Mouse (Mus musculus): ENCODE measurements around the gene Cttn. TPM values are rescaled to one million over a fixed set of nuclear protein-coding genes. Genes with fewer than 3 reads are reported as not detected.

The Cttn gene
- polyA plus RNA-seq, 1 experiment = not detected

DNA sequence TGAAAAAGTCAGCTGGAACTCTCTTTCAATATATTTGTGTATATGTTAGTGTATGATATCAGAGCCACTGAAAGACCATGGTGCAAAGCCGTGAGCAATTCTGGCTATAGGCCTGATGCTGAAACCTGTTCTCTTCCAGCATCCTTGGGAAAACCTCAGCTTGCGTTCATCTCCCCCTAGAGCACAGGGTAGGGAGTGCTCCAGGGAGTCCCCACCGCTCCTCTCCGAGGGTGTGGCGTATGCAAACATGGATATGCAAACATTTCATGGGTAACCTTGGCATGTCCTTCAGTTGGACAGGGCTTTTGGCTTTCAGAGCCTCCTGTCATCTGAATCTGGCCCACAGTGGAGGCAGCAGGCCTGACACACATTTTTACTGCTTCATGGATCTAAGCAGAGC is 56.2 kb downstream of the Cttn start:
- H3K4me3 ChIP-seq (ENCODE audit: insufficient read depth, low read depth, low read length) = no peak overlapping the region
- WGBS = 35% methylated on average over 5 of the region's 5 CpGs
- no peak overlapping the region for H3K27ac ChIP-seq (ENCODE audit: insufficient read depth, low read depth, low read length)
- peaks cover 56% of the 10 kb centered on the region for H3K4me1 ChIP-seq (ENCODE audit: control insufficient read depth, insufficient read depth, low read length)
- no peak for TF ChIP-seq CTCF (IDR thresholded peaks at IDR 0.05; ENCODE audit: insufficient read depth, low read depth, low read length)
- TF ChIP-seq POLR2A (IDR thresholded peaks at IDR 0.05; ENCODE audit: insufficient read depth, low read depth, low read length) = no peak

DNA sequence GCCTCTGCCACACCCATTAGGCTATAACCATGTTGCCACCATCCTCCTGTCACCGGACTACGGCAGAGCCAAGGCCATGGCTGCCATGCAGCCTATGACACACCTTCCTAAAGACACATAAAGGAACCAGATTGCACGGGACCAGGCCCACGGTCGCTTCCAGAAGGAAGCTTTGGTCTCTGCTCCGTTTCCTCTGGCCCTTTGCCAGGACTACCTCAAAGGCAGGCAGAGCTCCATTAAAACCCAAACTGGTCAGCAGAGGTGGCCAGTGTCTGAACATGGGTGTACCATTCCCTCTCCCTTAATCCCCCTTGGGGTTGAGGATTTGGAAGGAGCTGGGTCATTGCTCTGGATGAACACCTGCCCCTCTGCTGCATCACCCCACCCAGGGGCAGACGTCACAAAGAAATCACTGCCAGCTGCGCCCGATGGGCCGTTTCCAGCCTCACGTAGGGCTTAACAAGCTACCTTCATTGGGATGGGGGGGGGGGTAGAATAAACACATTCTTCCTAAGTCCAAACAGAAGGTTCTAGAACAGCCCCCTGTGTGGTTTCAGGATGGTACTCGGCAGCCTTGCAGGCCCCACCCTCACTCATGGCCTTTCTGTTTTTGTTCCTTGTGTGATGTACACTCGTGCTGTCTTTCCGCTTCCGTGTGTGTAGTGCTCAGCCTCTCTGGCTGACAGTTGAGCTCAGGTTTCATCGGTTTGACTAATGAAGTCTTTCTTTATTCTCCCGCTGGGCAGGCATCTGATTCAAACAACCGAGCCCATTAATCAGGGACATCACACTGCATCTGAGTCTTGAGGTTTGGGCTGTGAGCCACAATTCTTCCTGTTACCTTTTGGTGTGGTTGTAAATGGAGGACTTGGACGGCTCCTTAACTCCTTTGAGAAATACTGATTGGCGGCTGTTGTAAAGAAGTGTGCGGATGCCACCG is 58.6 kb downstream of the Cttn start:
- Histone ChIP-seq H3K4me3 (ENCODE audit: insufficient read depth, low read depth, low read length) (no peak overlapping the region), H3K27ac (ENCODE audit: insufficient read depth, low read depth, low read length) (no peak overlapping the region), H3K4me1 (ENCODE audit: control insufficient read depth, insufficient read depth, low read length) (peaks cover 52% of the 10 kb centered on the region)
- no peak for TF ChIP-seq CTCF (IDR thresholded peaks at IDR 0.05; ENCODE audit: insufficient read depth, low read depth, low read length)
- no peak for TF ChIP-seq POLR2A (IDR thresholded peaks at IDR 0.05; ENCODE audit: insufficient read depth, low read depth, low read length)
- WGBS = 57% methylated on average over 22 of the region's 22 CpGs

DNA sequence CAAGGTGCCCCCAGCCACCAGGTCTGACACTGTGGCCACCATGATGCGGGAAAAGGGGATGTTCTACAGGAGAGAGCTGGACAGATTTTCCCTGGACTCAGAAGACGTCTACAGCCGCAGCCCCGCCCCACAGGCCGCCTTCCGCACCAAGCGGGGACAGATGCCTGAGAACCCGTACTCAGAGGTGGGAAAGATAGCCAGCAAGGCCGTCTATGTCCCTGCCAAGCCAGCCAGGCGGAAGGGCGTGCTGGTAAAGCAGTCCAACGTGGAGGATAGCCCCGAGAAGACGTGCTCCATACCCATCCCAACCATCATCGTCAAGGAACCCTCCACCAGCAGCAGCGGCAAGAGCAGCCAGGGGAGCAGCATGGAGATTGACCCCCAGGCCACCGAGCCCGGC is 61.1 kb downstream of the Cttn start:
- WGBS = 80% methylated on average over 18 of the region's 18 CpGs
- TF ChIP-seq CTCF (IDR thresholded peaks at IDR 0.05; ENCODE audit: insufficient read depth, low read depth, low read length) (no peak), POLR2A (IDR thresholded peaks at IDR 0.05; ENCODE audit: insufficient read depth, low read depth, low read length) (no peak)
- H3K4me3 ChIP-seq (ENCODE audit: insufficient read depth, low read depth, low read length) = no peak overlapping the region
- no peak overlapping the region for H3K27ac ChIP-seq (ENCODE audit: insufficient read depth, low read depth, low read length)
- peaks cover 50% of the 10 kb centered on the region for H3K4me1 ChIP-seq (ENCODE audit: control insufficient read depth, insufficient read depth, low read length)

GRCm38 (mm10) chr7:144408464-144409000 is 62.3 kb downstream of the Cttn start:
- peaks cover 49% of the 10 kb centered on the region for H3K4me1 ChIP-seq (ENCODE audit: control insufficient read depth, insufficient read depth, low read length)
- TF ChIP-seq CTCF (IDR thresholded peaks at IDR 0.05; ENCODE audit: insufficient read depth, low read depth, low read length) (no peak), POLR2A (IDR thresholded peaks at IDR 0.05; ENCODE audit: insufficient read depth, low read depth, low read length) (no peak)
- H3K4me3 ChIP-seq (ENCODE audit: insufficient read depth, low read depth, low read length) = no peak overlapping the region
- peak overlapping the region; percentile 32; the same call in 1 of the 2 replicates for H3K27ac ChIP-seq (ENCODE audit: insufficient read depth, low read depth, low read length)
- WGBS = 72% methylated on average over 2 of the region's 2 CpGs

DNA sequence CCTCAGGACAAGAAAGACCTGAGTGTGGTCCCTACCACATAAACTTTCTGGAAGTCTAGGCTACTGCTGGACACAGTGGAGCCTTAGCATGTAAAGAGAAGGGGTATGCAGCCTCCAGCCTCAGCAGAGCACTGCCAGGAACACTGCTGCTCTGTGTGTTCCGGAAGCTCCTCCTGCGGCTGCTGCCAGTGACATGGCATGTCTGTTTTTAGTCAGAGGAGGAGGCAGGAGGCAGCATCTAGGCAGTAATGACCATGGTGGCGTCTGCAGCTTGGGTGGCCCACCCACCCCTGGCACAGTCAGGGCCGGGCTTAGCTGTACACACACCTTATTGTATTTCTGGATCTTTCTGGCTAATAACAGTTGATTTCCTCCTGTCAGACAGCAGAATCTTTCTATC is 63.1 kb downstream of the Cttn start:
- Histone ChIP-seq H3K4me3 (ENCODE audit: insufficient read depth, low read depth, low read length) (no peak overlapping the region), H3K4me1 (ENCODE audit: control insufficient read depth, insufficient read depth, low read length) (peaks cover 45% of the 10 kb centered on the region), H3K27ac (ENCODE audit: insufficient read depth, low read depth, low read length) (peak overlapping the region; percentile 71)
- TF ChIP-seq CTCF (IDR thresholded peaks at IDR 0.05; ENCODE audit: insufficient read depth, low read depth, low read length) = no peak
- TF ChIP-seq POLR2A (IDR thresholded peaks at IDR 0.05; ENCODE audit: insufficient read depth, low read depth, low read length) = no peak
- WGBS = 21% methylated on average over 4 of the region's 4 CpGs

DNA sequence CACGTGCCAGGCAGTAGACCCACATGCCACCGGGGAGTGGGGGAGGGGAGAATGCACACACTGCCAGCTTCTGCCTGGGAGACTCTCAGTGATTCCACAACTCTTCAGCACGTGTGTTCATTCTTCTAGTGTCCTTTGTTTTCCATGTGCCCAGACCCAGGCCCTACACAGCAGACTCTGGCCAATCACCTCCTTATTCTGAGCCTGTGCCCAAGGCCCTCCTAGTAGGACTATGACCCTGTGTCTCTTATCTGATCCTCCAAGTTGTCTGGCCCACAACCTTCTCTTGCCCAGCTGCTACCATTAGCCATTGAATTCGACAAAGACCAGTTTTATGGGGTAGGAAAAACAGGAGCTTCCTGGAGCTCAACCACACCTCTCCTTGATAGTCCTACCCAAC is 68.3 kb downstream of the Cttn start:
- H3K4me3 ChIP-seq (ENCODE audit: insufficient read depth, low read depth, low read length) = no peak overlapping the region
- H3K27ac ChIP-seq (ENCODE audit: insufficient read depth, low read depth, low read length) = no peak overlapping the region
- TF ChIP-seq POLR2A (IDR thresholded peaks at IDR 0.05; ENCODE audit: insufficient read depth, low read depth, low read length) = no peak
- peaks cover 24% of the 10 kb centered on the region for H3K4me1 ChIP-seq (ENCODE audit: control insufficient read depth, insufficient read depth, low read length)
- WGBS = 70% methylated on average over 4 of the region's 4 CpGs

DNA sequence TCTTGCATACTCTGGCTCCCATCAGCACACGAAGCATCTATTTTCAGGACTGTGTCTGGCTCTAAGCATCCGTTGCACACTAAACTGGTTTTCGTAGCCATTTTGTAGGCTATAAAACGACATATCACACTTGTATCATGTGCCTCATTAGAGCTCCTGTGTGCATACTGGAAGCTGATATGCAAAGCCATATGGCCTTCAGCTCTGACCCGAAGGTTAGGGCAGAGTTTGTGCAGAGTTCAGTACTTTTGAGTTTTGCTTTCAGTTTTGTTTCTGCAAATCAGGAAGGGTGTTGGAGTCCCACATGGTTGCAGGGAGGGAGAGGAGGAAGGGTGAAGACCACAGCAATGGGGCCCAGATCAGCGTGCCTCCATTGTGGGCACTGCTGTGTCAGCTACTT is 79.1 kb downstream of the Cttn start:
- no peak for TF ChIP-seq CTCF (IDR thresholded peaks at IDR 0.05; ENCODE audit: insufficient read depth, low read depth, low read length)
- no peak for TF ChIP-seq POLR2A (IDR thresholded peaks at IDR 0.05; ENCODE audit: insufficient read depth, low read depth, low read length)
- peaks cover 38% of the 10 kb centered on the region for H3K4me1 ChIP-seq (ENCODE audit: control insufficient read depth, insufficient read depth, low read length)
- H3K4me3 ChIP-seq (ENCODE audit: insufficient read depth, low read depth, low read length) = no peak overlapping the region
- 69% methylated on average over 6 of the region's 6 CpGs for WGBS
- H3K27ac ChIP-seq (ENCODE audit: insufficient read depth, low read depth, low read length) = no peak overlapping the region

DNA sequence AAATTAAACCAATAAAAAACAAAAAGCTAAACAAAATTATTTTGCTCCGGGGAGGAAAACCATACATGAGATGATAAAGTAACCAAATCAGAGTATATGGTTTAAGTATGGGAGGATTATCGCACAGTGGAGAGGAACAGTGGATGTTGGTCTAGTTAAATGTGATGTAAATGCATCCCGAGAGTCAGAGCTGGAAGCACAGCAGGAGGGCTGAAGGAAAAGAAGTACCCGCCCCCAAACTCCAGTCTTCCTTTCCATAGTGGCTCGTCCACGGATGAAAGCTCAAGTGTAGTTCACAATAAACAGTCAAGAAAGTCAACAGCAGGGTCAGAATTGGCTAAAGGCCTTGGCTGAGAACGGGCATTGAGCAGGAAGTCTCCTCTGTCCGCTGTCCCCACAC is 80.1 kb downstream of the Cttn start:
- WGBS = 46% methylated on average over 8 of the region's 8 CpGs
- Histone ChIP-seq H3K4me1 (ENCODE audit: control insufficient read depth, insufficient read depth, low read length) (peaks cover 36% of the 10 kb centered on the region), H3K4me3 (ENCODE audit: insufficient read depth, low read depth, low read length) (no peak overlapping the region), H3K27ac (ENCODE audit: insufficient read depth, low read depth, low read length) (no peak overlapping the region)
- TF ChIP-seq CTCF (IDR thresholded peaks at IDR 0.05; ENCODE audit: insufficient read depth, low read depth, low read length) (no peak), POLR2A (IDR thresholded peaks at IDR 0.05; ENCODE audit: insufficient read depth, low read depth, low read length) (no peak)

- no peak for TF ChIP-seq POLR2A (IDR thresholded peaks at IDR 0.05; ENCODE audit: insufficient read depth, low read depth, low read length)
- TF ChIP-seq CTCF (IDR thresholded peaks at IDR 0.05; ENCODE audit: insufficient read depth, low read depth, low read length) = no peak
- Histone ChIP-seq H3K27ac (ENCODE audit: insufficient read depth, low read depth, low read length) (no peak overlapping the region), H3K4me3 (ENCODE audit: insufficient read depth, low read depth, low read length) (no peak overlapping the region), H3K4me1 (ENCODE audit: control insufficient read depth, insufficient read depth, low read length) (peaks cover 32% of the 10 kb centered on the region)
- WGBS = 74% methylated on average over 2 of the region's 2 CpGs
Measured at GRCm38 (mm10) chr7:144389704-144390103, 81.1 kb downstream of the Cttn start.

All from olfactory bulb, adult 2 months (tissue).